Mouse (Mus musculus): ENCODE measurements at regions not wholly inside any gene's neighbourhood (a gene's known extent, or its start where the extent isn't known, plus 50 kb on each side); places are given as distances from the start of the nearest gene placed in this dataset.

DNA sequence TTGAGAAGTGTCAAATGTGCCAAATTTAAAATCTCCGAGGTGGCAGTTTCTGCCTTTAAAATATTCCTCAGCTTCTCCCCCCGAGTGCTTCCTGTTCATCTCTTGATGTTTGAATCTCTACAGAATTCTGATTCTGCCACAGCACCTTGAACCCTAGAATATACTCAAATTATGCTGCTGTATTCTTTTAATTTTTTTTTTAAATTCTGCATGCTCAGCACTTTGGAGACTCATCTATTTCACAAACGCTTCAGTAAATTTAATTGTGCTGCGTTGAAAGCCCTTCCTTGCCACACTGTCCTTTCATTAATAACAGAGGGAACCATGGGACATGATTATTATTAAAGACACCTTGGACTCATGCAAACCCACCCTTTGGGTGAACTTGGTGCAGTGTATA is 408.8 kb upstream of the Ubash3b start:
- no peak overlapping the region for H3K9ac ChIP-seq (replicated peaks)
- no peak overlapping the region for H3K4me3 ChIP-seq (ENCODE audit: low read depth, low read length)
- H3K27me3 ChIP-seq (ENCODE audit: insufficient read depth, low read length): no peaks in the 10 kb centered on the region
- H3K4me2 ChIP-seq (ENCODE audit: low read depth, low read length): no peak overlapping the region
- H3K36me3 ChIP-seq (replicated peaks; ENCODE audit: insufficient read depth, low read length): no peaks in the 10 kb centered on the region
- no peaks in the 10 kb centered on the region for H3K4me1 ChIP-seq (ENCODE audit: insufficient read depth)
- no peaks in the 10 kb centered on the region for H3K9me3 ChIP-seq (ENCODE audit: low read length)
- no peak for TF ChIP-seq CTCF (IDR thresholded peaks at IDR 0.05; ENCODE audit: low read depth)
- no peak for TF ChIP-seq EP300 (IDR thresholded peaks at IDR 0.05; ENCODE audit: low read depth)
- no peak overlapping the region for H3K27ac ChIP-seq (ENCODE audit: low read depth)
- ATAC-seq: no peak
- DNase-seq: no peak
- WGBS (ENCODE audit: insufficient replicate concordance): 77% methylated on average over 4 of the region's 4 CpGs

DNA sequence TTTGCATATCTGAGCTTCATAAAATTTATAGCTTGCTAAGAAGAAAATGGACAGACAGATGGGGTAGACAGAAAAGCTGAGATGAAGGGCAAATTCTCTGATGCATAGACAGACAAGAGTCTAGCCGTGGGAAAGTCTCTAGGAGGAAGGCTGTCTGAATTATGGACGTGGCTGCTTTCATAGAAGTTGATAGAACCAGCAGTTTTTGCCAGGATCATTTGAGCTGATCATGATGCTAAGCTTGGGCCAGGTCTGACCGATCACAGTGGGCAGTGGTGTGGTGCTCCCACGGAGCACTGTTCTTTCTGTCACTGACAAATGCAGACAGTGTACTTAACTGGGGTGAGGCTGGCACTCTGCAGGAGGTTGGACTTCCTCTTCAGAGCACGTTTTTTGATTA is 405.0 kb upstream of the Ubash3b start:
- Histone ChIP-seq H3K4me2 (ENCODE audit: low read depth, low read length) (no peak overlapping the region), H3K4me1 (ENCODE audit: insufficient read depth) (no peaks in the 10 kb centered on the region), H3K36me3 (replicated peaks; ENCODE audit: insufficient read depth, low read length) (no peaks in the 10 kb centered on the region), H3K27ac (ENCODE audit: low read depth) (no peak overlapping the region), H3K9me3 (ENCODE audit: low read length) (no peaks in the 10 kb centered on the region), H3K4me3 (ENCODE audit: low read depth, low read length) (no peak overlapping the region), H3K9ac (replicated peaks) (no peak overlapping the region), H3K27me3 (ENCODE audit: insufficient read depth, low read length) (no peaks in the 10 kb centered on the region)
- 53% methylated on average over 5 of the region's 5 CpGs for WGBS (ENCODE audit: insufficient replicate concordance)
- TF ChIP-seq CTCF (IDR thresholded peaks at IDR 0.05; ENCODE audit: low read depth) (no peak), EP300 (IDR thresholded peaks at IDR 0.05; ENCODE audit: low read depth) (no peak)
- DNase-seq: no peak
- no peak for ATAC-seq

DNA sequence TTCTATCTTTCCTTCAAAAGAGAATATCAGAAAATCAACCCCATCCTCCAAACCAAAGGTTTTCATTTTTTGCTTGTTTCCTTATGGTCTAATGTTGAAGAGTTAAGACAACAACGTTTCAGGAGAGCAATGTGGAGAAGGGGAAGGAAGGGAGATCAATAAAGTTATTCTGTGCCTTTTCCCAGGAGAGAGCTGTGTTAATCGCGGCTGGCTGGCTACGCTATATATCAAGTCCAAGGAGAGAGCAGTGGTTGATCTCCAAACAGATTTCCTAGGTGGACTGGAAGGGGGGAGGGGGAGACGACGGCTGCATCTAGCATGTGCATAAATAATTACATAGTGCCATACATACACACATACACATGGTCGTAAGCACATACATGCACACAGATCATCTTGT is 404.3 kb upstream of the Ubash3b start:
- Histone ChIP-seq H3K36me3 (replicated peaks; ENCODE audit: insufficient read depth, low read length) (no peaks in the 10 kb centered on the region), H3K4me3 (ENCODE audit: low read depth, low read length) (no peak overlapping the region), H3K27me3 (ENCODE audit: insufficient read depth, low read length) (no peaks in the 10 kb centered on the region), H3K9me3 (ENCODE audit: low read length) (no peaks in the 10 kb centered on the region), H3K27ac (ENCODE audit: low read depth) (no peak overlapping the region), H3K4me1 (ENCODE audit: insufficient read depth) (no peaks in the 10 kb centered on the region), H3K9ac (replicated peaks) (no peak overlapping the region), H3K4me2 (ENCODE audit: low read depth, low read length) (no peak overlapping the region)
- TF ChIP-seq EP300 (IDR thresholded peaks at IDR 0.05; ENCODE audit: low read depth): no peak
- no peak for TF ChIP-seq CTCF (IDR thresholded peaks at IDR 0.05; ENCODE audit: low read depth)
- ATAC-seq (no peak), DNase-seq (no peak)
- 70% methylated on average over 7 of the region's 7 CpGs for WGBS (ENCODE audit: insufficient replicate concordance)

DNA sequence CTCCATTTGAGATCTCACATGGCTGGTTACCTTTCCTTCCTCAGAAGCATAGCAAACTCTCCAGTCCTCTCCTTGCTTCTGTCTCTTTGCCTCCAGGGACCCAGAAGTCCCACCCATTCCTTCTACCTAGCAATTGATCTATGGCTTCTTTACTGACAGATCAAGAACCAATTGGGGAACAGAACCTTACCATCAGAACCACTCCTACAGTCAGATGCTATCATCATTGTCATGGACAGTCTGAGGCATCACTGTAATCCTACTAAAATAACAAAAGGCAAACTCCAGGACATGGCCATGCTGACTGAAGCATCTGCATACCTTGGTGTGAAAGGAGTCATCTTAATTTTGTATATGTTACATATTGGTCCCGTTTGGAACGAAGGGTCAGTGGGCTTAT is 401.9 kb upstream of the Ubash3b start:
- Histone ChIP-seq H3K36me3 (replicated peaks; ENCODE audit: insufficient read depth, low read length) (no peaks in the 10 kb centered on the region), H3K9me3 (ENCODE audit: low read length) (no peaks in the 10 kb centered on the region), H3K4me2 (ENCODE audit: low read depth, low read length) (no peak overlapping the region), H3K27ac (ENCODE audit: low read depth) (no peak overlapping the region), H3K4me1 (ENCODE audit: insufficient read depth) (no peaks in the 10 kb centered on the region), H3K27me3 (ENCODE audit: insufficient read depth, low read length) (no peaks in the 10 kb centered on the region), H3K9ac (replicated peaks) (no peak overlapping the region), H3K4me3 (ENCODE audit: low read depth, low read length) (no peak overlapping the region)
- DNase-seq (no peak), ATAC-seq (no peak)
- WGBS (ENCODE audit: insufficient replicate concordance): 63% methylated on average over 2 of the region's 2 CpGs
- TF ChIP-seq CTCF (IDR thresholded peaks at IDR 0.05; ENCODE audit: low read depth) (no peak), EP300 (IDR thresholded peaks at IDR 0.05; ENCODE audit: low read depth) (no peak)

DNA sequence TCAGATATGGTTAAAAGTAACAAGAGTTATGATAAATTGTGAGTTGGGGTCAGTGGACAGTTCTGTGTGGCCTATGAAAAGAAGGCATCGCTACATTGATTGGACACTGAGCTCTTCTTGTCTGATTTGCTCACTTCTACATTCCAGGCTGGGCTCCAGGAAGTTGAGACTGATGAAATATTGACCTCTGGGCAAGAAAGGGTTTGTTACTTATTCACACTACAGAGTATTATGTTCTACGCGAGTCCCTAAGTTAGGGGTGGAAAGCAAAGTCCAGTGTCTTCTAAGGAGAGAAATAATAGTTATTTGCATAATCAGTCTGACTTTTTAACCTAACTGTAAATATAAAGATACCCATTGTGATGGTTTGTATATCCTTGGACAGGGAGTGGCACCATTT is 397.0 kb upstream of the Ubash3b start:
- 87% methylated on average over 3 of the region's 3 CpGs for WGBS (ENCODE audit: insufficient replicate concordance)
- DNase-seq: no peak

DNA sequence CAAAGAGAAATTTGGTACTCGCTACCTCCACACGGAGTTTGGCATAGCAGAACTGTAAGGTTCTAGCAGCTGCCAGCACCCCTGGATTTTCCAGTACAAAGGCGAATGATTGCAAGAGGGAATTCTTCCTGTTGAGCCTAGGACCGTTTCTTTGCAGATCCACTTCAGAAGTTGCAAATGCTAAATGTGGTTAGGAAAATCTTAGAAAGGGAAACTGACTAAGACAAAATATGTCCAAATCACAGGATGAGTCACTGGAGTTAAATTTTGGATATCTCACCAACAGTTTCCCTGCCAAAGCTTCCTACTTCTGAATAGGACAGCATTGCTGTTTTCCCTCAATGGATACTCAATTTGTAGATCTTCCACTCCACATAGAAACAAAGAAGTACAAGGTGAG is 395.4 kb upstream of the Ubash3b start:
- Histone ChIP-seq H3K4me2 (ENCODE audit: low read depth, low read length) (no peak overlapping the region), H3K9me3 (ENCODE audit: low read length) (no peaks in the 10 kb centered on the region), H3K27me3 (ENCODE audit: insufficient read depth, low read length) (no peaks in the 10 kb centered on the region), H3K4me3 (ENCODE audit: low read depth, low read length) (no peak overlapping the region), H3K4me1 (ENCODE audit: insufficient read depth) (no peaks in the 10 kb centered on the region), H3K9ac (replicated peaks) (no peak overlapping the region), H3K36me3 (replicated peaks; ENCODE audit: insufficient read depth, low read length) (no peaks in the 10 kb centered on the region), H3K27ac (ENCODE audit: low read depth) (no peak overlapping the region)
- WGBS (ENCODE audit: insufficient replicate concordance): 67% methylated on average over 4 of the region's 4 CpGs
- ATAC-seq: no peak
- TF ChIP-seq EP300 (IDR thresholded peaks at IDR 0.05; ENCODE audit: low read depth) (no peak), CTCF (IDR thresholded peaks at IDR 0.05; ENCODE audit: low read depth) (no peak)
- DNase-seq: no peak

More for the DNA sequence above, 397.0 kb upstream of the Ubash3b start:
- Histone ChIP-seq H3K27ac (ENCODE audit: low read depth) (no peak overlapping the region), H3K36me3 (replicated peaks; ENCODE audit: insufficient read depth, low read length) (no peaks in the 10 kb centered on the region), H3K4me2 (ENCODE audit: low read depth, low read length) (no peak overlapping the region), H3K4me3 (ENCODE audit: low read depth, low read length) (no peak overlapping the region), H3K9me3 (ENCODE audit: low read length) (no peaks in the 10 kb centered on the region), H3K27me3 (ENCODE audit: insufficient read depth, low read length) (no peaks in the 10 kb centered on the region), H3K4me1 (ENCODE audit: insufficient read depth) (no peaks in the 10 kb centered on the region), H3K9ac (replicated peaks) (no peak overlapping the region)
- no peak for TF ChIP-seq CTCF (IDR thresholded peaks at IDR 0.05; ENCODE audit: low read depth)
- ATAC-seq: no peak

DNA sequence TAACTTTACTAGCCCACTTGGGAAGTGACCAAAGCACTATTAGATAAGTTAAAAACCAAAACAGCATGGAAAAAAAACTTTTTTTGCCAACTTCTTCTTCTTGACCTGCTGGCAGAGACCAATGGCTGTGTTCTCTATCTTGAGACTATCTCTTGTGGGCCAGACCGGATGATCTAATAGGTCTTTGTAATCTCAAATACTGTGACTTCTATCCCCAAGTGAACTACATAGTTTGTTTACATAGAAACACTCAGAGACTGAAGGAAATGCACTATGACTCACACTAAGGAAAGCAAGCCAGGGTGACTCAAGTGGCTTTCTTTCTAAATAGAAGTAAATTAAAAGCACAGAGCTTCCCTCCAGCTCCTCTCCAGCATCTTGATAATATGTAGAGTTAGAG is 384.3 kb upstream of the Ubash3b start:
- WGBS (ENCODE audit: insufficient replicate concordance): 53% methylated on average over 1 of the region's 1 CpGs
- no peaks in the 10 kb centered on the region for H3K36me3 ChIP-seq (replicated peaks; ENCODE audit: insufficient read depth, low read length)
- TF ChIP-seq EP300 (IDR thresholded peaks at IDR 0.05; ENCODE audit: low read depth) (no peak), CTCF (IDR thresholded peaks at IDR 0.05; ENCODE audit: low read depth) (no peak)
- no peak overlapping the region for H3K27ac ChIP-seq (ENCODE audit: low read depth)
- no peaks in the 10 kb centered on the region for H3K27me3 ChIP-seq (ENCODE audit: insufficient read depth, low read length)
- H3K4me3 ChIP-seq (ENCODE audit: low read depth, low read length): no peak overlapping the region
- DNase-seq: no peak
- H3K4me1 ChIP-seq (ENCODE audit: insufficient read depth): no peaks in the 10 kb centered on the region
- no peak overlapping the region for H3K9ac ChIP-seq (replicated peaks)
- no peaks in the 10 kb centered on the region for H3K9me3 ChIP-seq (ENCODE audit: low read length)
- H3K4me2 ChIP-seq (ENCODE audit: low read depth, low read length): no peak overlapping the region
- ATAC-seq: no peak
